ENCODE assay signal across 11 mouse cellular contexts in genomic region chr10:74642125-74642524, GRCm38 (mm10).
DNase-seq lines count a peak whose midpoint lies in the region; ATAC-seq and TF ChIP-seq lines count a peak whose summit lies in the region.
"Had no signal": no experiment of that assay in that cellular context is flagged by ENCODE, and none has a peak within 500 bp of the region (broad histone marks: within the 10 kb centered on the region; RNA-seq: fewer than 3 reads in every experiment).

No protein-coding gene starts in this region.

- TF ChIP-seq POLR2A in bone marrow, adult 2 months (IDR thresholded peaks at IDR 0.05; ENCODE audit: borderline replicate concordance, control insufficient read depth, low read depth, low read length): no peak
- TF ChIP-seq POLR2A in olfactory bulb, adult 2 months (IDR thresholded peaks at IDR 0.05; ENCODE audit: insufficient read depth, low read depth, low read length): no peak

- 48% methylated on average over 6 of the region's 6 CpGs for WGBS in lung, postnatal 0 days
- 41% methylated on average over 6 of the region's 6 CpGs for WGBS in bone marrow, adult 2 months
- 71% methylated on average over 6 of the region's 6 CpGs for WGBS in olfactory bulb, adult 2 months
- WGBS in neural tube, embryonic 15.5 days: 62% methylated on average over 6 of the region's 6 CpGs

- H3K9ac ChIP-seq in lung, postnatal 0 days (replicated peaks; ENCODE audit: low read depth): no peak overlapping the region
- no peak overlapping the region for H3K9ac ChIP-seq in neural tube, embryonic 15.5 days (replicated peaks)
- H3K9ac ChIP-seq: heart, embryonic 15.5 days; neural tube, embryonic 13.5 days had no signal

- H3K4me3 ChIP-seq in lung, postnatal 0 days (ENCODE audit: low read depth, low read length): no peak overlapping the region
- no peak overlapping the region for H3K4me3 ChIP-seq in bone marrow, adult 2 months (replicated peaks; ENCODE audit: control insufficient read depth, low read depth, low read length)
- no peak overlapping the region for H3K4me3 ChIP-seq in olfactory bulb, adult 2 months (ENCODE audit: insufficient read depth, low read depth, low read length)
- H3K4me3 ChIP-seq in neural tube, embryonic 15.5 days (replicated peaks): no peak overlapping the region
- H3K4me3 ChIP-seq: heart, embryonic 15.5 days; neural tube, embryonic 13.5 days had no signal

- H3K4me1 ChIP-seq in lung, postnatal 0 days (ENCODE audit: insufficient read depth, low read depth, low read length): no peaks in the 10 kb centered on the region
- H3K4me1 ChIP-seq in bone marrow, adult 2 months (ENCODE audit: control insufficient read depth, insufficient read depth, low read length): no peaks in the 10 kb centered on the region
- no peaks in the 10 kb centered on the region for H3K4me1 ChIP-seq in olfactory bulb, adult 2 months (ENCODE audit: control insufficient read depth, insufficient read depth, low read length)
- H3K4me1 ChIP-seq in neural tube, embryonic 15.5 days: no peaks in the 10 kb centered on the region
- H3K4me1 ChIP-seq: heart, embryonic 15.5 days; neural tube, embryonic 13.5 days had no signal

- H3K36me3 ChIP-seq in lung, postnatal 0 days (ENCODE audit: insufficient read depth, low read length): no peaks in the 10 kb centered on the region
- H3K36me3 ChIP-seq in neural tube, embryonic 15.5 days: no peaks in the 10 kb centered on the region; the same call in 1 of the 2 replicates
- H3K36me3 ChIP-seq: G1E; heart, embryonic 15.5 days; neural tube, embryonic 13.5 days had no signal

- H3K4me2 ChIP-seq in lung, postnatal 0 days (replicated peaks; ENCODE audit: low read depth, low read length): no peak overlapping the region
- H3K4me2 ChIP-seq in neural tube, embryonic 15.5 days: no peak overlapping the region
- H3K4me2 ChIP-seq: heart, embryonic 15.5 days; neural tube, embryonic 13.5 days had no signal

- no peaks in the 10 kb centered on the region for H3K9me3 ChIP-seq in lung, postnatal 0 days (ENCODE audit: low read length)
- no peaks in the 10 kb centered on the region for H3K9me3 ChIP-seq in neural tube, embryonic 15.5 days (replicated peaks)
- H3K9me3 ChIP-seq: heart, embryonic 15.5 days; neural tube, embryonic 13.5 days had no signal

- no peak overlapping the region for H3K27ac ChIP-seq in lung, postnatal 0 days (ENCODE audit: low read length)
- no peak overlapping the region for H3K27ac ChIP-seq in bone marrow, adult 2 months (ENCODE audit: control insufficient read depth, insufficient read depth, low read depth, low read length, poor library complexity)
- H3K27ac ChIP-seq in olfactory bulb, adult 2 months (ENCODE audit: insufficient read depth, low read depth, low read length): no peak overlapping the region
- no peak overlapping the region for H3K27ac ChIP-seq in neural tube, embryonic 15.5 days (replicated peaks)
- H3K27ac ChIP-seq: heart, embryonic 15.5 days; neural tube, embryonic 13.5 days had no signal

- TF ChIP-seq CTCF in lung, postnatal 0 days (IDR thresholded peaks at IDR 0.05): peak; percentile 43
- TF ChIP-seq CTCF in bone marrow, adult 2 months (IDR thresholded peaks at IDR 0.05; ENCODE audit: control insufficient read depth, insufficient read depth, low read length): peak; percentile 58
- TF ChIP-seq CTCF in olfactory bulb, adult 2 months (IDR thresholded peaks at IDR 0.05; ENCODE audit: insufficient read depth, low read depth, low read length): 0 out of 2 replicates have a peak, but pooled peaks have one; percentile 14

- TF ChIP-seq EP300 in lung, postnatal 0 days (IDR thresholded peaks at IDR 0.05): no peak

- no peak for ATAC-seq in lung, postnatal 0 days
- no peak for ATAC-seq in neural tube, embryonic 15.5 days (ENCODE audit: low FRiP score)

- DNase-seq in cerebellum, postnatal 25 days: peak; percentile 8 to 35
- DNase-seq in cerebellum, adult 18-20 months: no peak
- no peak for DNase-seq in lung, postnatal 0 days (ENCODE audit: low spot score)
- no peak for DNase-seq in lung, postnatal 4 days
- no peak for DNase-seq in retina, embryonic 14.5 days (ENCODE audit: low spot score)

- H3K27me3 ChIP-seq in lung, postnatal 0 days (replicated peaks; ENCODE audit: insufficient read depth, low read length): no peaks in the 10 kb centered on the region
- H3K27me3 ChIP-seq in neural tube, embryonic 15.5 days (replicated peaks): no peaks in the 10 kb centered on the region
- H3K27me3 ChIP-seq: heart, embryonic 15.5 days; neural tube, embryonic 13.5 days had no signal

Comparison
In these comparisons a context has a peak if more than half of its experiments do, and no peak if none do; other contexts are left out.
1. DNase-seq: peak in cerebellum, postnatal 25 days (2 of 2); none in cerebellum, adult 18-20 months (0 of 2), lung, postnatal 0 days (single experiment), lung, postnatal 4 days (0 of 2) and retina, embryonic 14.5 days (single experiment).
2. Peak in every context shown above with its lines, with median percentiles within 50 percentile points of each other: CTCF ChIP-seq.